Mouse (Mus musculus): ENCODE results near the gene Plekhh2.
A peak's percentile ranks its signal among the peaks of the same experiment; 100 is the strongest.

Plekhh2 gene

DNA sequence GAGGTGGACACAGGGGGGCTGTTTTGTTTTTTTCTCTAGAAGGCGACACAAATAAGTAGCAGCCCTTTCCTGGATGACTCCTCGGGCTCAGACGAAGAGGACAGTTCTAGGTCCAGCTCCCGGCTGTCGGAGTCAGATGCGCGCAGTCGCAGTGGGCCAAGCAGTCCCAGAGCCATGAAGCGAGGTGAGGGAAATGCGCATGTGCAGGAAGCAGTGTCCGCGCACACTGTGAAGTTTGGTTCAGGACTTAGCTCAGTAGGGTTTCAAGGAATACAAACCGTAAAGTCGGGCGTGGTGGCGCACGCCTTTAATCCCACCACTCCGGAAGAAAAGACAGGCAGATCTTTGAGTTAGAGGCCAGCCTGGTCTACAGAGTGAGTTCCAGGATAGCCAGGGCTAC lies 59.9 kb downstream of the Plekhh2 start:
- H3K4me3 ChIP-seq (replicated peaks; ENCODE audit: low read length), result no peak overlapping the region
- no peaks in the 10 kb centered on the region for H3K9me3 ChIP-seq (ENCODE audit: low read length)
- no peaks in the 10 kb centered on the region for H3K36me3 ChIP-seq (ENCODE audit: insufficient read depth, low read length)
- TF ChIP-seq CTCF (conservative IDR thresholded peaks at IDR 0.05; ENCODE audit: low read length), result no peak
- TF ChIP-seq POU5F1 (IDR thresholded peaks at IDR 0.05; ENCODE audit: borderline replicate concordance, low read length), result no peak
- TF ChIP-seq NANOG (IDR thresholded peaks at IDR 0.05; ENCODE audit: borderline replicate concordance, low read length), result no peak
- peaks cover 4% of the 10 kb centered on the region; the same call in 1 of the 2 replicates for H3K27me3 ChIP-seq (ENCODE audit: insufficient read depth, low read length)
- H3K4me1 ChIP-seq (replicated peaks; ENCODE audit: low read depth, low read length), result peaks cover 44% of the 10 kb centered on the region

DNA sequence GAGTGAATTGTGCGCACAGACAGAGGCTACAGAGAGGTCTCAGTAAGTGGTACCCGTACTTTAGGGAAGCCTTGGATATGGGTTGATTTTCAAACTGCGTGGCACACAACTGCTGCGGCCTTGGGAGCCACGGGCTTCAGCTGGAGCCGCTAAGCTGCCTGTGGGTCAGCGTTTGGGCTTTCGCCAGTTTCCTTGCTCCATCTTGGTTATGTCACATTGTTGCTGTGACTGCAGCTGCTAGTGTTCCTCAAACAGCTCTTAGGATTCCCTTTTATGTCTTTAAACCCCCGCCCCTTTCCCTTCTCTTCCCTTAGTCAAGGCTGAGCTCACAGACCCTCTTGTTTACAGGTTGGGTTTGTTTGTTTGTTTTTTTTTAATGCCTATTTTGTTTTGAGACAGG lies 61.6 kb downstream of the Plekhh2 start:
- no peak for TF ChIP-seq POU5F1 (IDR thresholded peaks at IDR 0.05; ENCODE audit: borderline replicate concordance, low read length)
- no peak for TF ChIP-seq NANOG (IDR thresholded peaks at IDR 0.05; ENCODE audit: borderline replicate concordance, low read length)
- no peak for TF ChIP-seq CTCF (conservative IDR thresholded peaks at IDR 0.05; ENCODE audit: low read length)
- Histone ChIP-seq H3K9me3 (ENCODE audit: low read length) (no peaks in the 10 kb centered on the region), H3K4me1 (replicated peaks; ENCODE audit: low read depth, low read length) (peaks cover 31% of the 10 kb centered on the region), H3K36me3 (ENCODE audit: insufficient read depth, low read length) (no peaks in the 10 kb centered on the region), H3K27me3 (ENCODE audit: insufficient read depth, low read length) (peaks cover 4% of the 10 kb centered on the region; the same call in 1 of the 2 replicates), H3K4me3 (replicated peaks; ENCODE audit: low read length) (0 out of 2 replicates have a peak overlapping the region, but pooled peaks have one; percentile 3)

DNA sequence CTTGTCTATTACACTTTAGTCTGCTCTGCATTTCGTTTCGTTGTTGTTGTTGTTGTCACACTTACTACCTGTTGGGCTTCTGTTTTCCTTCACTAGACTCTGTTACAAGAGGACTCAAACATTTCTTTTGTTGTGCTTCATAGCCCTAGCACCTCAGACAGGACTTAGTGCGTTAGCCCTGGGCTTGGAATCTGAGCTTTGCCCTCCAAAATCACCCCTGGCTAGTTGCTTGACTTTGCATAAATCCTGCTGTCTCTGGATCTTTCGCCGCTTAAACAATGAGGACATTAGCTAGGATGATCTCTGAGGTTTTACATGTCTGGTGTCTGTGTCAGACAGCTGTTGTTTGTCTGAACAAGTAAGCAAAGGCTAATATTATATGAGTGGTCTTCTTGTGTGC lies 62.2 kb downstream of the Plekhh2 start:
- Histone ChIP-seq H3K9me3 (ENCODE audit: low read length) (no peaks in the 10 kb centered on the region), H3K4me3 (replicated peaks; ENCODE audit: low read length) (no peak overlapping the region), H3K27me3 (ENCODE audit: insufficient read depth, low read length) (peaks cover under 1% of the 10 kb centered on the region; the same call in 1 of the 2 replicates), H3K36me3 (ENCODE audit: insufficient read depth, low read length) (no peaks in the 10 kb centered on the region), H3K4me1 (replicated peaks; ENCODE audit: low read depth, low read length) (peaks cover 30% of the 10 kb centered on the region)
- TF ChIP-seq NANOG (IDR thresholded peaks at IDR 0.05; ENCODE audit: borderline replicate concordance, low read length) (peak; percentile 58; the same call in 1 of the 2 replicates), POU5F1 (IDR thresholded peaks at IDR 0.05; ENCODE audit: borderline replicate concordance, low read length) (no peak), CTCF (conservative IDR thresholded peaks at IDR 0.05; ENCODE audit: low read length) (no peak)

DNA sequence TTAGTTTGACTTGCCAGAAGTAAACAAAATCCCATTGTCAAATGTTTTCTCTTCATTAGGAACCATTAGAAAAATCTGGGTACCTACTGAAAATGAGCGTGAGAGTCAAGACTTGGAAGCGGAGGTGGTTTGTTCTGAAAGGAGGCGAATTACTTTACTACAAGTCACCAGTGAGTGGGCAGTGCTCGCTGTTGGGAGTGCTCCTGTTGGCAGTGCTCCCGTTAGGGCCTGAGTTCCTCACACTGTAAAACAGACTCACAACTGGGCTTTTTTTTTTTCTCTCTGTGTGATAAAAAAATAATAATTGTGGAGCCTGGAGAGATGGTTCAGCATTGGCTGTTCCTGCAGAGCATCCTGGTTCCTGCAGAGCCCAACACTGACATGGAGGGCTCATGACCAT lies 63.4 kb downstream of the Plekhh2 start:
- no peaks in the 10 kb centered on the region for H3K9me3 ChIP-seq (ENCODE audit: low read length)

DNA sequence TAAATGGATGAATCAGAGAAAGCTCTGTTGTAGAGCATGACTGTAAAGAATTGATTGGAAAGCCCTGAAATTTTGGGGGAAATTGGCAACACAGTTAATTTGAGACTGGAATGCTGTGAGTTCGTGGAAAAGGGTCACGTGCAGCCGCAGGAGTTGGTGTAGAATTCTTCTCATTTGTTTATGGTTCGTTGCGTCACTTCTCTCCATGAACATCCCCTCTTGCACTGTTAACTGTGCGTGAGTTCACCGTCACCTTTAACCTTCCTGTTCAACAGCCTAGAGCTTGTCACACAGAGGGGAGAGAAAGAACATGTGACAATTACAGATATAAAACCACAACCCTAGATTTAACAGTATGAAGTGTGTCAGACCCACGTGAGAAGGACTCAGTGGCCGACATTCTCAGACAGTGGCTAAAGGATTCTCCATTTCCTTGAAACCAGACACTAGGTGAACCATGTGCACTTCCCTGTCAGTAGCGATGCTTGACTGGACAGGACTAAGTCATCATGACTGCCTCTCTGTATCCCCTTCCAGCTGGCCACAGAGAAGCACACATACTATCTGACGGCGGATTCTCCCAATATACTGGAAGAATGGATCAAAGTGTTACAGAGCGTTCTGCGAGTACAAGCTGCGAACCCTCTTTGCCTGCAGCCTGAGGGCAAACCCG lies 65.1 kb downstream of the Plekhh2 start:
- H3K4me3 ChIP-seq (replicated peaks; ENCODE audit: low read length), result no peak overlapping the region
- TF ChIP-seq POU5F1 (IDR thresholded peaks at IDR 0.05; ENCODE audit: borderline replicate concordance, low read length) (no peak), CTCF (conservative IDR thresholded peaks at IDR 0.05; ENCODE audit: low read length) (no peak), NANOG (IDR thresholded peaks at IDR 0.05; ENCODE audit: borderline replicate concordance, low read length) (no peak)
- no peaks in the 10 kb centered on the region for H3K36me3 ChIP-seq (ENCODE audit: insufficient read depth, low read length)

More for the DNA sequence above, 63.4 kb downstream of the Plekhh2 start:
- TF ChIP-seq CTCF (conservative IDR thresholded peaks at IDR 0.05; ENCODE audit: low read length), result no peak
- no peak for TF ChIP-seq NANOG (IDR thresholded peaks at IDR 0.05; ENCODE audit: borderline replicate concordance, low read length)
- TF ChIP-seq POU5F1 (IDR thresholded peaks at IDR 0.05; ENCODE audit: borderline replicate concordance, low read length), result no peak
- no peaks in the 10 kb centered on the region for H3K36me3 ChIP-seq (ENCODE audit: insufficient read depth, low read length)
- H3K4me3 ChIP-seq (replicated peaks; ENCODE audit: low read length), result no peak overlapping the region
- H3K27me3 ChIP-seq (ENCODE audit: insufficient read depth, low read length), result no peaks in the 10 kb centered on the region
- H3K4me1 ChIP-seq (replicated peaks; ENCODE audit: low read depth, low read length), result peaks cover 30% of the 10 kb centered on the region

DNA sequence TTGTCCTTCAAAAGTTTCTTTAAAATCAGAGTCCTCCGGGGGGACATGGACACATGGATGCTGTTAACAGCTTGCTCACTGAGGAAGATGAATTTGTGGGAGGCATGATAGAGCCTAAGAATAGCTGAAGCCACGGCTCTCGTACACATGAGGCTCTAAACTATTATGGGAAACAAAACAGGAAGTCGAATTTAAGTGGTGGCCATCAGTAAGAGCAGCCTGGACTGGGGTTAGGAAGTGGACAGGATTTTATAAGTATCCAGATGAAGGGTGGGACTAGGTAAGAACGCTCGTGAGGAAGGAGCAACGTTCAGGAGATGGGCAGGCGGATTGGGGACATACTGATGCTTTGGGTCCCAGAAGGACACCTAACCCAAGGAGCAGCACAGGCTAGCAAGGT lies 67.6 kb downstream of the Plekhh2 start:
- no peak overlapping the region for H3K4me3 ChIP-seq (replicated peaks; ENCODE audit: low read length)
- TF ChIP-seq NANOG (IDR thresholded peaks at IDR 0.05; ENCODE audit: borderline replicate concordance, low read length) (no peak), CTCF (conservative IDR thresholded peaks at IDR 0.05; ENCODE audit: low read length) (no peak), POU5F1 (IDR thresholded peaks at IDR 0.05; ENCODE audit: borderline replicate concordance, low read length) (no peak)
- peaks cover 16% of the 10 kb centered on the region for H3K4me1 ChIP-seq (replicated peaks; ENCODE audit: low read depth, low read length)
- H3K27me3 ChIP-seq (ENCODE audit: insufficient read depth, low read length), result no peaks in the 10 kb centered on the region
- no peaks in the 10 kb centered on the region for H3K36me3 ChIP-seq (ENCODE audit: insufficient read depth, low read length)
- no peaks in the 10 kb centered on the region for H3K9me3 ChIP-seq (ENCODE audit: low read length)

More for the DNA sequence above, 65.1 kb downstream of the Plekhh2 start:
- Histone ChIP-seq H3K9me3 (ENCODE audit: low read length) (no peaks in the 10 kb centered on the region), H3K4me1 (replicated peaks; ENCODE audit: low read depth, low read length) (peaks cover 30% of the 10 kb centered on the region), H3K27me3 (ENCODE audit: insufficient read depth, low read length) (no peaks in the 10 kb centered on the region)

DNA sequence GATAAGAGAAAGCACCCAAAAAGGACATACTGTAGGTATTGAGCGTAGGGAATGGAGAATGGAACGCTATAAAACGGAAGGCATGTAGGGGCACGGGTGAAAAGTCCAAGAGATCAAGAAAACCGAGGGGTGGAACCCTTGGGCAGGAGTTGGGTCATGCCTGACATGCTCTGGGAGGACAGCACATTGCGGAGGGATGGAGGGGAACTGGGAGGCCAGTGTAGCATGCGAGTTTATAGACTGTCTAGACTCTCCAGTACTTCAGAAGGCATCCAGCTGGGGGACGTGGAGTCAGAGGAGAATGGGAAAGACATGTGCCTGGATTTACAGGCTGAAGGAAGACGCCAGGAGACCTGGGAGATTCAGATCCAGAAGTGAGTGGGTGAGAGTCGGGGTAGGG lies 68.1 kb downstream of the Plekhh2 start:
- TF ChIP-seq CTCF (conservative IDR thresholded peaks at IDR 0.05; ENCODE audit: low read length) (no peak), POU5F1 (IDR thresholded peaks at IDR 0.05; ENCODE audit: borderline replicate concordance, low read length) (no peak), NANOG (IDR thresholded peaks at IDR 0.05; ENCODE audit: borderline replicate concordance, low read length) (no peak)

DNA sequence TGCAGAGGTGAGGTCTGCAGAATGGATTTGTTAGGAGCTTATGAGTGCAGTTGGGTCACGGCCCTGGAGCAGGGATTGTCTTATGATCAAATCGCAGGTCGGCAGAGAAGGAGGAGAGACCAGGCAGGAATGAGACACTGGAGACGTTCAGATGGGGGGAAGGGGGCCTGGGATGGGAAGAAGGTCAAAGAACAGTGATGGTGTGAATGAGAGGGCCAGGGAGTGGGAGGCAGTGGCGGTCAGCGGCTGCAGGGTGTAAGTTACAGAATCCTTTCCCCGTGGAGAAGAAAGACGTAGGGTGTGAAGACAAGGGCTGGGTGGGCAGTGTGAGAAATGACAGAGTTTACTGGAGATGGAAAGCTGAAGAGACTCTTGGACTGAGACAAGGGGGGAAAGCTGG lies 69.1 kb downstream of the Plekhh2 start:
- no peaks in the 10 kb centered on the region for H3K36me3 ChIP-seq (ENCODE audit: insufficient read depth, low read length)
- H3K9me3 ChIP-seq (ENCODE audit: low read length), result no peaks in the 10 kb centered on the region
- H3K4me1 ChIP-seq (replicated peaks; ENCODE audit: low read depth, low read length), result peaks cover 4% of the 10 kb centered on the region
- H3K27me3 ChIP-seq (ENCODE audit: insufficient read depth, low read length), result no peaks in the 10 kb centered on the region
- H3K4me3 ChIP-seq (replicated peaks; ENCODE audit: low read length), result no peak overlapping the region
- TF ChIP-seq CTCF (conservative IDR thresholded peaks at IDR 0.05; ENCODE audit: low read length), result no peak
- TF ChIP-seq NANOG (IDR thresholded peaks at IDR 0.05; ENCODE audit: borderline replicate concordance, low read length), result no peak
- no peak for TF ChIP-seq POU5F1 (IDR thresholded peaks at IDR 0.05; ENCODE audit: borderline replicate concordance, low read length)

More for the DNA sequence above, 68.1 kb downstream of the Plekhh2 start:
- Histone ChIP-seq H3K4me1 (replicated peaks; ENCODE audit: low read depth, low read length) (peaks cover 11% of the 10 kb centered on the region), H3K4me3 (replicated peaks; ENCODE audit: low read length) (no peak overlapping the region), H3K9me3 (ENCODE audit: low read length) (no peaks in the 10 kb centered on the region), H3K27me3 (ENCODE audit: insufficient read depth, low read length) (no peaks in the 10 kb centered on the region), H3K36me3 (ENCODE audit: insufficient read depth, low read length) (no peaks in the 10 kb centered on the region)
